Mouse (Mus musculus) intestine, embryonic 16.5 days (tissue): ENCODE results near the gene Olfr9. TPM values are rescaled to one million over a fixed set of nuclear protein-coding genes. Genes with fewer than 3 reads are reported as not detected.

Experiments
- ATAC-seq: fragments of 200-750 bp; cut with Nextera tagmentation; 2 replicates; pipeline ENCODE4 v1.8.0; 2017; ENCODE audit warnings: moderate TSS enrichment, moderate library complexity
- H3K27ac ChIP-seq: fragments of 300-500 bp; sonication (generic); 2 replicates; pipeline ENCODE4 v1.5.1; 2014; ENCODE audit warnings: mild to moderate bottlenecking, low read length
- H3K27me3 ChIP-seq: fragments of 300-500 bp; sonication (generic); replicated peaks from 2 replicates; pipeline ENCODE4 v1.6.1; 2014; ENCODE audit warnings: low read length, control low read depth, mixed read lengths; ENCODE audit not compliant: control insufficient read depth, insufficient read depth
- H3K36me3 ChIP-seq: fragments of 300-500 bp; sonication (generic); 2 replicates; pipeline ENCODE4 v1.6.1; 2014; ENCODE audit warnings: low read length, control low read depth; ENCODE audit not compliant: control insufficient read depth, insufficient read depth
- H3K4me1 ChIP-seq: fragments of 300-500 bp; sonication (generic); 2 replicates; pipeline ENCODE4 v1.6.1; 2014; ENCODE audit warnings: low read length, control low read depth, mixed read lengths; ENCODE audit not compliant: control insufficient read depth, insufficient read depth
- H3K4me2 ChIP-seq: fragments of 300-500 bp; sonication (generic); 2 replicates; pipeline ENCODE4 v1.6.1; 2014; ENCODE audit warnings: low read depth, low read length, control low read depth
- H3K4me3 ChIP-seq: fragments of 300-500 bp; sonication (generic); 2 replicates; pipeline ENCODE4 v1.5.1; 2014; ENCODE audit warnings: mild to moderate bottlenecking, low read length
- H3K9ac ChIP-seq: fragments of 300-500 bp; sonication (generic); 2 replicates; pipeline ENCODE4 v1.6.1; 2014; ENCODE audit warnings: low read depth, low read length
- H3K9me3 ChIP-seq: fragments of 300-500 bp; sonication (generic); 2 replicates; pipeline ENCODE4 v1.6.1; 2016; ENCODE audit warnings: low read length, control low read depth; ENCODE audit not compliant: control insufficient read depth
- WGBS: fragments of 180-500 bp; shearing (Covaris S2); extraction: QIAGEN DNeasy Blood & Tissue Kit; methylation state at CpG from one replicate; pipeline ENCODE4 v1.1.7; 2014; 5-methylcytosine and 5-hydroxymethylcytosine counted together
- polyA plus RNA-seq: library from polyadenylated mRNA; unstranded; fragments of >200 nt; fragmentation: Nextera tagmentation; extraction: Ambion mirVana; gene quantifications from 2 replicates; pipeline ENCODE4 v1.2.1, GENCODE M21; 2015

Olfr9 gene
- polyA plus RNA-seq, 1 experiment from 2014 or later, result not detected

- H3K9me3 ChIP-seq, result no peaks in the 10 kb centered on the region
- no peak within 1 kb of the TSS for H3K9ac ChIP-seq
- no peak within 1 kb of the TSS for H3K4me2 ChIP-seq
- H3K27me3 ChIP-seq, result no peaks in the 10 kb centered on the region
- WGBS, result 78% methylated on average over 3 of the region's 3 CpGs
- no peak within 1 kb of the TSS for H3K4me3 ChIP-seq
- no peaks in the 10 kb centered on the region for H3K36me3 ChIP-seq
- ATAC-seq, result no peak
- H3K27ac ChIP-seq, result no peak within 1 kb of the TSS
- no peaks in the 10 kb centered on the region for H3K4me1 ChIP-seq
These were observed 50.6 kb downstream of the Olfr9 start, which contains the start of gene Olfr764-ps1 for GRCm38 (mm10) chr10:129039796-129040195. Gene Olfr764-ps1 (minus strand): TSS chr10:129039896.

Other genes with a start within 250 kb of the Olfr9 start
- 7.8 and 7.9 TPM in 2 replicates for gene Dgka, start 244.6 kb upstream of the Olfr9 start, polyA plus RNA-seq
- gene Pym1, start 241.5 kb upstream of the Olfr9 start, polyA plus RNA-seq, result 28.4 and 31.5 TPM in 2 replicates
- 0.66 and 0.81 TPM in 2 replicates for gene Mmp19, start 198.5 kb upstream of the Olfr9 start, polyA plus RNA-seq
- gene Dnajc14, start 185.4 kb upstream of the Olfr9 start, polyA plus RNA-seq, result 45.5 and 45.8 TPM in 2 replicates
- gene Tmem198b, start 185.1 kb upstream of the Olfr9 start, polyA plus RNA-seq, result 11.6 and 13.4 TPM in 2 replicates
- 154 and 172 TPM in 2 replicates for gene Sarnp, start 172.1 kb upstream of the Olfr9 start, polyA plus RNA-seq
- gene Ormdl2, start 167.8 kb upstream of the Olfr9 start, polyA plus RNA-seq, result 126 and 132 TPM in 2 replicates
- gene Gdf11, start 97.7 kb upstream of the Olfr9 start, polyA plus RNA-seq, result 2.1 and 2.2 TPM in 2 replicates
- gene Cd63, start 88.4 kb upstream of the Olfr9 start, polyA plus RNA-seq, result 794 TPM in 2 replicates
- gene Rdh5, start 66.5 kb upstream of the Olfr9 start, polyA plus RNA-seq, result 18.6 and 18.8 TPM in 2 replicates
- gene Bloc1s1, start 65.4 kb upstream of the Olfr9 start, polyA plus RNA-seq, result 208 and 220 TPM in 2 replicates
- gene Itga7, start 55.6 kb upstream of the Olfr9 start, polyA plus RNA-seq, result 3.3 and 3.7 TPM in 2 replicates
- gene Mettl7b, start 28.4 kb upstream of the Olfr9 start, polyA plus RNA-seq, result 23.2 and 28.6 TPM in 2 replicates
- not detected in 2 replicates for gene Olfr763, start 21.4 kb downstream of the Olfr9 start, polyA plus RNA-seq
- not detected in 2 replicates for gene Olfr764-ps1, start 50.5 kb downstream of the Olfr9 start, polyA plus RNA-seq
- not detected in 2 replicates for gene Olfr765, start 60.6 kb downstream of the Olfr9 start, polyA plus RNA-seq
- not detected in 2 replicates for gene Olfr766-ps1, start 79.5 kb downstream of the Olfr9 start, polyA plus RNA-seq
- not detected in 2 replicates for gene Olfr767, start 93.5 kb downstream of the Olfr9 start, polyA plus RNA-seq
- not detected in 2 replicates for gene Olfr768, start 109.9 kb downstream of the Olfr9 start, polyA plus RNA-seq
- gene Olfr769, start 128.4 kb downstream of the Olfr9 start, polyA plus RNA-seq, result not detected in 2 replicates
- gene Olfr770, start 149.6 kb downstream of the Olfr9 start, polyA plus RNA-seq, result not detected in 2 replicates
- gene Olfr771, start 175.3 kb downstream of the Olfr9 start, polyA plus RNA-seq, result not detected in 2 replicates
- gene Olfr772, start 188.5 kb downstream of the Olfr9 start, polyA plus RNA-seq, result not detected in 2 replicates
- not detected in 2 replicates for gene Olfr773, start 198.0 kb downstream of the Olfr9 start, polyA plus RNA-seq
- not detected in 2 replicates for gene Olfr774, start 246.8 kb downstream of the Olfr9 start, polyA plus RNA-seq